Mouse (Mus musculus) testis, adult 2 months (tissue): ENCODE measurements around the gene Stoml1.

Source experiments
- CTCF ChIP-seq: fragments of 200-500 bp; IDR thresholded peaks from 2 replicates; pipeline ENCODE4 v1.5.1; 2012; ENCODE audit warnings: low read depth, mild to moderate bottlenecking, inconsistent platforms, low read length, moderate library complexity; ENCODE audit not compliant: control insufficient read depth, insufficient read depth, insufficient replicate concordance
- POLR2A ChIP-seq: fragments of 200-500 bp; IDR thresholded peaks from 2 replicates; pipeline ENCODE4 v1.6.1; 2012; ENCODE audit warnings: low read depth, mild to moderate bottlenecking, inconsistent platforms, low read length, moderate library complexity; ENCODE audit not compliant: control insufficient read depth

DNA sequence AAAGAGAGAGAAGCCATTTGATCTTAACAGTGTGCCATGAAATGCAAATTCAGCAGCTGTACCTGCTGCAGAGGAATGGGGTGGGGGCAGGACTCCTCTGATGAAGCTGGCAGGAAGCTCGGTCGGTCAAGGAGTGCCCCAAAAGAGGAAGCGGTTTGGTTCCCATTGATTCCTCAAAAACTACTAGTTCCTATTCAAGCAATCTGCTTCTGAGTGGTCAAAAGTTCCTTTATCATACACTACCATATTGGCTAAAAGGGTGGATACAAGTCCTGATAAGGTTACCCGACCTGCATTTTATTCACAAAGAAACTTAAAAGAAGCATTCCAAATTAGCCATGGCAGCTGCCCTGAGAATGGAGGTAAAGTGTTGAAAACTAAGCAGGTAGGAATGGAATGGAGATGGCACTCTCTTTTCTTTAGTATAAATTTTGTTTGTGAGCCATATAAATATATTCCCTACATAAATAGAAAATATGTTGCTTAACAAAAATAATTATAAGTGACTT, 6.8 kb upstream of the Stoml1 start:
- TF ChIP-seq CTCF (no peak), POLR2A (no peak)
